Mouse (Mus musculus) forebrain, embryonic 14.5 days (tissue): ENCODE results near the gene Trp63. TPM values are rescaled to one million over a fixed set of nuclear protein-coding genes. Genes with fewer than 3 reads are reported as not detected.

Experiments used
- ATAC-seq: fragments of 200-750 bp; cut with Nextera tagmentation; 2 replicates; pipeline ENCODE4 v1.8.0; 2017; ENCODE audit warnings: mild to moderate bottlenecking, moderate library complexity
- DNase-seq: peaks from one replicate; pipeline ENCODE4 v3.0.0-alpha.2; 2015; ENCODE audit warnings: low spot score
- H3K27ac ChIP-seq: fragments of 300-500 bp; sonication (generic); 2 replicates; pipeline ENCODE4 v1.5.1; 2014; ENCODE audit warnings: low read depth, mild to moderate bottlenecking, control low read depth, low read length, moderate library complexity
- H3K27me3 ChIP-seq: fragments of 300-500 bp; sonication (generic); replicated peaks from 2 replicates; pipeline ENCODE4 v1.6.1; 2014; ENCODE audit warnings: low read length, control low read depth, mixed read lengths; ENCODE audit not compliant: control insufficient read depth, insufficient read depth
- H3K36me3 ChIP-seq: fragments of 300-500 bp; sonication (generic); 2 replicates; pipeline ENCODE4 v1.6.1; 2014; ENCODE audit warnings: low read length, control low read depth; ENCODE audit not compliant: control insufficient read depth, insufficient read depth
- H3K4me1 ChIP-seq: fragments of 300-500 bp; sonication (generic); 2 replicates; pipeline ENCODE4 v1.6.1; 2014; ENCODE audit warnings: antibody characterized with exemption, low read length, control low read depth; ENCODE audit not compliant: control insufficient read depth, insufficient read depth
- H3K4me2 ChIP-seq: fragments of 300-500 bp; sonication (generic); 2 replicates; pipeline ENCODE4 v1.6.1; 2014; ENCODE audit warnings: mild to moderate bottlenecking, control low read depth, low read length
- H3K4me3 ChIP-seq: fragments of 300-500 bp; sonication (generic); 2 replicates; pipeline ENCODE4 v1.5.1; 2014; ENCODE audit warnings: low read depth, low read length, control low read depth
- H3K9ac ChIP-seq: fragments of 300-500 bp; sonication (generic); 2 replicates; pipeline ENCODE4 v1.6.1; 2014; ENCODE audit warnings: mild to moderate bottlenecking, low read length, control low read depth, moderate library complexity
- H3K9me3 ChIP-seq: fragments of 300-500 bp; sonication (generic); replicated peaks from 2 replicates; pipeline ENCODE4 v1.6.1; 2016; ENCODE audit warnings: low read length, control low read depth, mixed read lengths; ENCODE audit not compliant: control insufficient read depth
- WGBS: fragments of 180-500 bp; shearing (Covaris S2); extraction: QIAGEN DNeasy Blood & Tissue Kit; methylation state at CpG from one replicate; pipeline ENCODE4 v1.1.7; 2014; 5-methylcytosine and 5-hydroxymethylcytosine counted together
- polyA plus RNA-seq: library from polyadenylated mRNA; unstranded; fragments of >200 nt; fragmentation: Nextera tagmentation; extraction: Ambion mirVana; gene quantifications from 2 replicates; pipeline ENCODE4 v1.2.1, GENCODE M21; 2014

Gene Trp63
- polyA plus RNA-seq, 1 experiment from 2014 or later: 0.04 TPM

DNA sequence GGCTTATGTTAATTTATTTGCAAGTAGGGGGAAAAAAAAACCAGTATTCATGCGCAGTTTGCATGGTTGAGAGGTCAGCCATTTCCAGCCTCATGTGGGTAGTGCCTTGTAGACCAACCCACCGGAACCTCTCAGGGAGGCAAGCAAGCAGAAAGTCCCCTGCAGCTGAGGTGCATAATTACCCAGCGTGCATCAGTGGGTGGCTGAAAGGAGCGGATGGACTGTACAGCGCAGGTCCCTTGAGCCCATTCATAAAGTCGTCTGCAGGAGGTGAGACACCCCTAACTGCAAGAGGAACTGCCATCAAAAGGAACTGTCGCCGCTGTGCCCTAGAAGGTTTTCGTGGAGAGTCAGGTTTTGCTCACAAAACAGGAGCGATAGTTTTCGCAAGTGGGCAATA, 68.3 kb downstream of the Trp63 start:
- Histone ChIP-seq H3K9me3 (no peaks in the 10 kb centered on the region), H3K4me1 (no peaks in the 10 kb centered on the region), H3K4me2 (no peak overlapping the region), H3K4me3 (no peak overlapping the region), H3K27me3 (no peaks in the 10 kb centered on the region), H3K36me3 (no peaks in the 10 kb centered on the region), H3K9ac (no peak overlapping the region), H3K27ac (no peak overlapping the region)
- 69% methylated on average over 11 of the region's 11 CpGs for WGBS
- no peak for DNase-seq
- ATAC-seq: no peak

GRCm38 (mm10) chr16:25758108-25758507, 74.5 kb downstream of the Trp63 start:
- Histone ChIP-seq H3K4me3 (no peak overlapping the region), H3K4me2 (no peak overlapping the region), H3K4me1 (no peaks in the 10 kb centered on the region), H3K9ac (no peak overlapping the region), H3K9me3 (no peaks in the 10 kb centered on the region), H3K27me3 (no peaks in the 10 kb centered on the region), H3K27ac (no peak overlapping the region), H3K36me3 (no peaks in the 10 kb centered on the region)
- ATAC-seq (no peak), DNase-seq (no peak)
- 71% methylated on average over 2 of the region's 2 CpGs for WGBS

GRCm38 (mm10) chr16:25765549-25765948, 82.0 kb downstream of the Trp63 start:
- H3K4me3 ChIP-seq: no peak overlapping the region
- H3K27ac ChIP-seq: no peak overlapping the region
- peak; percentile 52; the same call in 1 of the 2 replicates for ATAC-seq
- no peaks in the 10 kb centered on the region for H3K9me3 ChIP-seq
- H3K4me1 ChIP-seq: no peaks in the 10 kb centered on the region
- no peaks in the 10 kb centered on the region for H3K36me3 ChIP-seq
- no peak overlapping the region for H3K4me2 ChIP-seq
- DNase-seq: peak; percentile 31
- no peak overlapping the region for H3K9ac ChIP-seq
- H3K27me3 ChIP-seq: no peaks in the 10 kb centered on the region
- 33% methylated on average over 5 of the region's 5 CpGs for WGBS

- Histone ChIP-seq H3K27ac (no peak overlapping the region), H3K9me3 (no peaks in the 10 kb centered on the region), H3K27me3 (no peaks in the 10 kb centered on the region), H3K36me3 (no peaks in the 10 kb centered on the region), H3K4me2 (no peak overlapping the region), H3K4me1 (no peaks in the 10 kb centered on the region), H3K4me3 (no peak overlapping the region), H3K9ac (no peak overlapping the region)
- DNase-seq (peak; percentile 17), ATAC-seq (no peak)
- 52% methylated on average over 7 of the region's 7 CpGs for WGBS
These were observed 91.0 kb downstream of the Trp63 start for GRCm38 (mm10) chr16:25774611-25775010.

DNA sequence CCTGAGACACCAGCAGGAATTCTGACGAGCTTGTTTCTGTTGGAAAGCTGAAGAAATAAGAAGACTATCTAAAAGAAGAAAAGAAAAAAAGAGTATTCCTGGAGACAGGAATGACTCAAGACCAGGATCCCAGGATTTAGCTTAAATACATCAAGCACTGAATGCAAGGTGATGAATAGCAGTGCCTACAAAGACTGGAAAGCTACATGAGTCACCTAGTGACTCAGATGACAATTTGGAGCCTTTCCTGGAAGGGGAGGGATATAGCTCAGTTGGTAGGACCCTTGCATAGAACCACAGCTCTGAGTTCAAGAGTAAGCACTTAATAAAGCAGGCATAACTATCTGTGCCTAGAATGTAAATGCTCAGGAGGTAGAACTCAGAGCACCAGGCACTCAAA, 93.9 kb downstream of the Trp63 start:
- no peak overlapping the region for H3K4me2 ChIP-seq
- WGBS: 70% methylated on average over 1 of the region's 1 CpGs
- no peak overlapping the region for H3K27ac ChIP-seq
- no peak for ATAC-seq
- H3K9ac ChIP-seq: no peak overlapping the region
- H3K36me3 ChIP-seq: no peaks in the 10 kb centered on the region
- no peaks in the 10 kb centered on the region for H3K9me3 ChIP-seq
- no peak for DNase-seq
- no peaks in the 10 kb centered on the region for H3K27me3 ChIP-seq
- H3K4me3 ChIP-seq: no peak overlapping the region
- no peaks in the 10 kb centered on the region for H3K4me1 ChIP-seq

DNA sequence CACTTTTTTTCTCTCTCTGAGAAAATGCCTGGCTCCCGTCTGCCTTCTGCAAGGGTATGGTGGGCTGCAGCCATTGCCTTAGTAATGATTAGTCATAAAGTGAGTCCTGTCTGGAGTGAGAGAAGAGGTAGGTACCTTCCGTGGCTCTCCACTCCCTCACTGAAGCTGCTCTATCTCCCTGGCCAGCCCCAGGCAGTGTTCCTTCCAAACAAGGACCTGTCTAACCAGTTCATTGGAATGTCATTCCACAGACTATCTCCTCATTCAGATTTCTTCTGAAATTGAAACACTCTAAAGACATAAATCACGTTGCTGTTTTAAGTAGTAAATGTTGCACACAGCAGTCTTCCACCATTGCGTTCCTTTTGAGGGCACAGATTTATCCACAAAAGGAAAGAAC, 96.4 kb downstream of the Trp63 start:
- DNase-seq (no peak), ATAC-seq (no peak)
- Histone ChIP-seq H3K4me1 (no peaks in the 10 kb centered on the region), H3K36me3 (no peaks in the 10 kb centered on the region), H3K9me3 (no peaks in the 10 kb centered on the region), H3K9ac (no peak overlapping the region), H3K4me3 (no peak overlapping the region), H3K27ac (no peak overlapping the region), H3K27me3 (no peaks in the 10 kb centered on the region), H3K4me2 (no peak overlapping the region)
- 65% methylated on average over 4 of the region's 4 CpGs for WGBS

GRCm38 (mm10) chr16:25784246-25784645, 100.7 kb downstream of the Trp63 start:
- no peak overlapping the region for H3K4me3 ChIP-seq
- DNase-seq: no peak
- H3K27me3 ChIP-seq: no peaks in the 10 kb centered on the region
- no peaks in the 10 kb centered on the region for H3K4me1 ChIP-seq
- H3K4me2 ChIP-seq: no peak overlapping the region
- no peak overlapping the region for H3K27ac ChIP-seq
- H3K9ac ChIP-seq: no peak overlapping the region
- H3K9me3 ChIP-seq: no peaks in the 10 kb centered on the region
- no peak for ATAC-seq
- 74% methylated on average over 2 of the region's 2 CpGs for WGBS
- no peaks in the 10 kb centered on the region for H3K36me3 ChIP-seq

GRCm38 (mm10) chr16:25786457-25786856, 102.9 kb downstream of the Trp63 start:
- no peak for DNase-seq
- 65% methylated on average over 5 of the region's 5 CpGs for WGBS
- H3K4me2 ChIP-seq: no peak overlapping the region

GRCm38 (mm10) chr16:25792640-25793266, 109.2 kb downstream of the Trp63 start:
- Histone ChIP-seq H3K4me2 (no peak overlapping the region), H3K9ac (no peak overlapping the region), H3K9me3 (no peaks in the 10 kb centered on the region), H3K27ac (no peak overlapping the region), H3K27me3 (no peaks in the 10 kb centered on the region), H3K36me3 (no peaks in the 10 kb centered on the region), H3K4me1 (no peaks in the 10 kb centered on the region; the same call in 1 of the 2 replicates), H3K4me3 (no peak overlapping the region)
- DNase-seq: peak; percentile 84
- WGBS: 14% methylated on average over 5 of the region's 5 CpGs
- ATAC-seq: peak; percentile 89

More at GRCm38 (mm10) chr16:25786457-25786856, 102.9 kb downstream of the Trp63 start:
- Histone ChIP-seq H3K9me3 (no peaks in the 10 kb centered on the region), H3K27ac (no peak overlapping the region), H3K9ac (no peak overlapping the region), H3K4me3 (no peak overlapping the region), H3K27me3 (no peaks in the 10 kb centered on the region), H3K36me3 (no peaks in the 10 kb centered on the region), H3K4me1 (no peaks in the 10 kb centered on the region)
- ATAC-seq: no peak
